12 mouse cellular contexts compared by ENCODE assay signal in the genomic region with DNA sequence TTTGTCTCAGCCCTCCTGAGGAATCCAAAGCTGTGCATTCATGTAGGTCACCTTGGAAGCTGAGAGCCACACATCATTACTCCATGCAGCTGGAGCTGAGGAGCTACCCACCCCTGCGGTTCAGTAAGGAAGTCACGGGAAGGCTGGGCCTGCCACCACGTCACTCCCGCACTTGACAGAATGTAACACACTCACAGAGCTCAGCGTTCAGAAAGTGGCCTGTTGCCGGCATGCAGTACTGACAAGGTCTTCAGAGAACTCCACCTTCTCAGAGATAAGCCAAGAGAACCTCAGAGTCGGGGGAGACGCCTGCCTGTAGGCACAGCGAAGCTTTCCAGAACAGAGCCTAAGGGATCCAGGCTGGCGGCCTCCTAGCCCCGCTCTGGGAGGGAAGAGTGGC. TPM values are rescaled to one million over a fixed set of nuclear protein-coding genes. Genes with fewer than 3 reads are reported as not detected.
DNase-seq lines count a peak whose midpoint lies in the region; ATAC-seq and TF ChIP-seq lines count a peak whose summit lies in the region.
"Had no signal": no experiment of that assay in that cellular context is flagged by ENCODE, and none has a peak within 500 bp of the region (broad histone marks: within the 10 kb centered on the region; RNA-seq: fewer than 3 reads in every experiment).

No protein-coding gene starts in this region.

- H3K4me3 ChIP-seq in gastrocnemius, adult 2 months = peak overlapping the region; percentile 51
- no peak overlapping the region for H3K4me3 ChIP-seq in embryonic facial prominence, embryonic 10.5 days
- H3K4me3 ChIP-seq in liver, embryonic 11.5 days (ENCODE audit: low read depth, low read length) = peak overlapping the region; percentile 11; the same call in 1 of the 2 replicates
- H3K4me3 ChIP-seq: hindbrain, embryonic 15.5 days; midbrain, embryonic 15.5 days had no signal

- no peak for TF ChIP-seq CTCF in gastrocnemius, adult 2 months (IDR thresholded peaks at IDR 0.05)

- H3K4me2 ChIP-seq in liver, embryonic 11.5 days = peak overlapping the region; percentile 53
- H3K4me2 ChIP-seq: hindbrain, embryonic 15.5 days; midbrain, embryonic 15.5 days had no signal

- 83% methylated on average over 11 of the region's 11 CpGs for WGBS in embryonic facial prominence, embryonic 10.5 days
- WGBS in liver, embryonic 11.5 days = 36% methylated on average over 11 of the region's 11 CpGs

- DNase-seq in gastrocnemius, adult 2 months = peak; percentile 38
- DNase-seq in gastrocnemius, postnatal 4 days (ENCODE audit: low spot score in 2 of 2) = no peak
- peak; percentile 76 for DNase-seq in 416B (ENCODE audit: low read depth)
- DNase-seq in embryonic facial prominence, embryonic 10.5 days (ENCODE audit: low spot score) = no peak
- DNase-seq in liver, embryonic 11.5 days (ENCODE audit: low spot score) = peak; percentile 49
- DNase-seq in cerebellum, adult 9-11 months = no peak
- no peak for DNase-seq in layer of hippocampus, postnatal 36 days
- DNase-seq: adrenal gland, postnatal 25 days; layer of hippocampus, adult 9-11 months had no signal

- intact Hi-C loops in gastrocnemius, adult 2 months (cut with DNase I) = no loop called here

- H3K4me1 ChIP-seq in embryonic facial prominence, embryonic 10.5 days = peaks cover 41% of the 10 kb centered on the region
- peaks cover 60% of the 10 kb centered on the region for H3K4me1 ChIP-seq in liver, embryonic 11.5 days (replicated peaks; ENCODE audit: control insufficient read depth, insufficient read depth, low read length)

- peaks cover 97% of the 10 kb centered on the region for H3K36me3 ChIP-seq in embryonic facial prominence, embryonic 10.5 days (replicated peaks)
- H3K36me3 ChIP-seq in liver, embryonic 11.5 days (ENCODE audit: control insufficient read depth, insufficient read depth, low read length) = peaks cover 36% of the 10 kb centered on the region

- H3K9me3 ChIP-seq in embryonic facial prominence, embryonic 10.5 days = no peaks in the 10 kb centered on the region
- H3K9me3 ChIP-seq in liver, embryonic 11.5 days (ENCODE audit: control insufficient read depth, low read length) = no peaks in the 10 kb centered on the region
- H3K9me3 ChIP-seq: hindbrain, embryonic 15.5 days; midbrain, embryonic 15.5 days had no signal

- H3K27me3 ChIP-seq in embryonic facial prominence, embryonic 10.5 days (replicated peaks; ENCODE audit: low read depth, poor library complexity, severe bottlenecking) = no peaks in the 10 kb centered on the region
- H3K27me3 ChIP-seq in liver, embryonic 11.5 days (replicated peaks; ENCODE audit: control insufficient read depth, insufficient read depth, low read length) = no peaks in the 10 kb centered on the region
- H3K27me3 ChIP-seq: hindbrain, embryonic 15.5 days; midbrain, embryonic 15.5 days had no signal

- peak overlapping the region; percentile 51 for H3K27ac ChIP-seq in gastrocnemius, adult 2 months
- H3K27ac ChIP-seq in embryonic facial prominence, embryonic 10.5 days (replicated peaks) = 0 out of 2 replicates have a peak overlapping the region, but pooled peaks have one; percentile 10
- H3K27ac ChIP-seq in liver, embryonic 11.5 days (ENCODE audit: low read depth, low read length) = peak overlapping the region; percentile 29
- H3K27ac ChIP-seq: hindbrain, embryonic 15.5 days had no signal

- H3K9ac ChIP-seq in liver, embryonic 11.5 days (ENCODE audit: low read depth, low read length) = no peak overlapping the region; the same call in 1 of the 2 replicates
- H3K9ac ChIP-seq: hindbrain, embryonic 15.5 days; midbrain, embryonic 15.5 days had no signal

- peak; percentile 79 for ATAC-seq in liver, embryonic 11.5 days (replicated peaks; ENCODE audit: low FRiP score)
- no peak for ATAC-seq in activated CD4-positive, CD25-positive, alpha-beta regulatory T cell, adult 4 months
- ATAC-seq: midbrain, embryonic 15.5 days had no signal

RNA-seq across cellular contexts. Expression of a gene that starts 18.1 kb away (rescaled TPM):
- 100 to 1,000 TPM; 211 to 236 TPM for total RNA-seq in gastrocnemius, adult 2 months (2021)
- total RNA-seq in gastrocnemius, postnatal 4 days (2021) = 100 to 1,000 TPM; 284 to 299 TPM
- 400 and 407 TPM in 2 replicates for polyA plus RNA-seq in embryonic facial prominence, embryonic 10.5 days (2016; fragmentation: Nextera tagmentation; extraction: Ambion mirVana)
- 352 and 370 TPM in 2 replicates for polyA plus RNA-seq in liver, embryonic 11.5 days (2014; fragmentation: Nextera tagmentation; extraction: Ambion mirVana)
- polyA plus RNA-seq in activated CD4-positive, CD25-positive, alpha-beta regulatory T cell, adult 4 months (2017; shearing (Covaris generic)) = 10 to 100 TPM; 63.1 to 70.0 TPM
- 100 to 1,000 TPM; 408 to 440 TPM for total RNA-seq in layer of hippocampus, postnatal 36 days (2021)

RNA-seq across cellular contexts. Expression of a gene that starts 45.4 kb away (rescaled TPM):
- 1 to 10 TPM; 8.0 to 10.0 TPM for total RNA-seq in gastrocnemius, adult 2 months (2021)
- total RNA-seq in gastrocnemius, postnatal 4 days (2021) = 1 to 10 TPM; 7.5 to 7.6 TPM
- polyA plus RNA-seq in embryonic facial prominence, embryonic 10.5 days (2016; fragmentation: Nextera tagmentation; extraction: Ambion mirVana) = 12.4 and 12.6 TPM in 2 replicates
- 13.7 and 14.9 TPM in 2 replicates for polyA plus RNA-seq in liver, embryonic 11.5 days (2014; fragmentation: Nextera tagmentation; extraction: Ambion mirVana)
- 10 to 100 TPM in 1 of 2 experiments, 1 to 10 TPM in 1; 8.5 to 10.6 TPM for polyA plus RNA-seq in activated CD4-positive, CD25-positive, alpha-beta regulatory T cell, adult 4 months (2017; shearing (Covaris generic))
- 10 to 100 TPM; 25.9 to 26.4 TPM for total RNA-seq in layer of hippocampus, postnatal 36 days (2021)

Comparison
In these comparisons a context has a peak if more than half of its experiments do, and no peak if none do; other contexts are left out.
1. DNase-seq: peak in gastrocnemius, adult 2 months (single experiment), 416B (single experiment) and liver, embryonic 11.5 days (single experiment); none in gastrocnemius, postnatal 4 days (0 of 2), embryonic facial prominence, embryonic 10.5 days (single experiment), cerebellum, adult 9-11 months (single experiment) and layer of hippocampus, postnatal 36 days (0 of 2).
2. Peak in every context shown above with its lines, with median percentiles within 50 percentile points of each other: H3K27ac ChIP-seq.